Mouse (Mus musculus) telencephalon, adult 2 months (tissue): ENCODE measurements around the gene Atp6v1c2.

Experiments used
- DNase-seq: peaks from one replicate; pipeline ENCODE4 v3.0.0-alpha.2; 2011; ENCODE audit warnings: low read depth, low spot score

Atp6v1c2 gene

DNA sequence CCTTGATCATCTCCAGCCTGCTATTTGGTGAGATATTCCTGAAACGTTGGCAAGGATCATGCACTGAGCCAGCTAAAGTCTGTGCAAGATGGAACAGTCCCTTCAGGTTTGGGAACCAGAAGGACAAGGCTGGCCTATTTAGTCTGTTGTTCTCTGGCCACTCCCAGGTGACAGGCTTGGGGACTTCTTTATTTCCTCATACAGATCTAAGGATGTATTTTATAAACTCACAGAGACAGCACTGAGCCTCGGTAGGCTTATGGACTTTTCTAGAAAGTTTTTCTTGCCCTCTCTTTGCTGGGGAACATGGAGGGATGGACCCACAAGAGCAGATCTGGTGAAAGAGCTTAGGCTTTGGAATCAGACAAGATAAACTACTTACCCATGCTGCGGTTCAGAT, at the start of gene Atp6v1c2:
TSS of gene Atp6v1c2 (minus strand) at position 101 of the 400 bp plus-strand sequence.
- no peak for DNase-seq

DNA sequence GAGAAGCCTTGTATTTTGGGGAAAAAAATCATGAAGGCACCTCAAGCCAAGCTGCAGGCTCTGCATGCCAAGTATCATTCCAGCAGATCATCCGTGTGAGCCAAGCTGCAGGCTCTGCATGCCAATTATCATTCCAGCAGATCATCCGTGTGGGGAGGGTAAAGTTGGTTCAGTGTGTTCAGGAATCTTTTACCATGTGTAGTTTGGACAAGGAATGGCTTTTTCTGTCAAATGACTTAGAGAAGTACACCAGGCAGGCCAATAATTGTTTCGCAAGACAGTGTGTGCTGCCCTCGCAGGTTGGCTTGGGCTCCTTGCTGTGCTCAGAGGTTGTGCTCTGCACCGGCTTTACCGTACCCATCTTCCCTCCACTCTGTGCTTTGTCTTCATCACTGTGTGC, 47.4 kb upstream of the Atp6v1c2 start:
- DNase-seq: no peak

- DNase-seq: no peak
Measured at GRCm38 (mm10) chr12:17375243-17375642, 46.1 kb upstream of the Atp6v1c2 start.

DNA sequence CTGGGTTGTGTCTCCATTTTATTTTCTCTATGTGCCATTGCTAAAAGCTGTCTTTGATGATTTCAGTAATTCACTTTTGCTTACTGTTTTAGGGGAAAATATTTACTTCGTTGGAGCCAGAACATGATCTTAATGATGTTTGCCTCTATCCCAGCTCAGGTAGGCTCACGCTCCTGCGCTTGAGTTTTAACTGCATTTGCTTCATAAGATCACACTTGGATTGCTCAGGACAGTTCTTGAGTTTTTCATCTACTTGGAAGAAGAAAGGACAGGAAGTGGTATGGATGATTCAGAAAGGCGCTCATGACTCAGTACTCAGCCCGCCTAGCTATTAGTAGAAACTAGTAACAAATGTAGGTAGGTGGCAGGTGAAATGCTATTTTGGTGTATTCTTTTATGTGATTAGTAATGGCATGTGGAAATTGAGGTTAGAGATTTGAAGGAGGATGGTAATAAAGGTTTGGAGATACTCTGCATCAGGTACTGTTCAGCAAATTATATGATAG, 44.4 kb upstream of the Atp6v1c2 start:
- no peak for DNase-seq

- DNase-seq: no peak
Measured at GRCm38 (mm10) chr12:17372696-17373095, 43.5 kb upstream of the Atp6v1c2 start.

DNA sequence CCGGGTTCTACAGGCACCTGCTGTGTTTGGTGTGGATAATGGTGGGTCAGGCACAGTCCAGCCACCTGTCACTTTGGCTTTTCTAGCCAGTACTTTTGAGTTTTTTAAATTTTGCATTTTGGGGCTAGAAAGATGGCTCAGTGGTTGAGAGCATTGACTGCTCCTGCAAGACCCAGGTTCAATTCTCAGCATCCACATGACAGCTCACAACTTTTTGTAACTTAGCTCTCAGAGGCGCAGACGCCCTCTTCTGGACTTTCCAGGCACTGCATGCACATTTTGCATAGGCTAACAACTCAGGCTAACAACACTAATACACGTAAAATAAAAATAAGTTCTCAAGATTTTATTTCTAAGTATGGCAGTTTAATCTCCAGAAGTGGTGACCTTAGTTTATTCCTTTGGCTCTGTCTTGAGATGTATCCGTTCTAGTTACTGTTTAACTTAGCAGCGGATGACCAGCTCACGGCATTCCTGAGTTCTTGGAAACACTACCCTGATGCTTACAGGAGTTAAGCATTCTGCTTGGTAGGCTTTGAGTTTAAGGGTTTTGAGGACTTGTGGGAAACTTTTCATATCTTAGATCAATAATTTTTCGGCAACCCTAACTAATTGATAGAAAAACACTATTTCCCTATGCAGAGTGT, 42.6 kb upstream of the Atp6v1c2 start:
- DNase-seq: no peak

- DNase-seq: no peak
Measured at GRCm38 (mm10) chr12:17369551-17370325, 40.6 kb upstream of the Atp6v1c2 start.

GRCm38 (mm10) chr12:17369111-17369510, 40.0 kb upstream of the Atp6v1c2 start:
- DNase-seq: no peak

DNA sequence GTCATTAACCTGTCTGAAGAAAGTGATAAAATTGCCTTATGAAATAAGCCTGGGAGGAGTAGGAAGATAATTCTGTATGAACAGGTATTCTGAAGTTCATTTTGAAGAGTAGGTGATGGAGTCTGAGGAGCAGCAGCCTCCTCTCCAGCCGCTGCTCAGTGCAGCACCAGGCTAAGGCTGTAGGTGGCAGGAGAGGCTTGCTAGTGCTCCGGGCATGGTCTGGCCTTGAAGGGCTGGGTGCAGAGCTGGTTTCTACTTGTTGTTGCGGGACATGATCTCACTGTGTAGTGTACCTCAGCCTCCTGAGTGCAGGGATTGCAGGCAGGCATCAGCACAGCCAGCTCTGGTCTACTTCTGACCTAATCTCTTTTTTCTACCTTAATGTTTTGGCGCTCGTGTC, 37.8 kb upstream of the Atp6v1c2 start:
- peak; percentile 16 for DNase-seq

DNA sequence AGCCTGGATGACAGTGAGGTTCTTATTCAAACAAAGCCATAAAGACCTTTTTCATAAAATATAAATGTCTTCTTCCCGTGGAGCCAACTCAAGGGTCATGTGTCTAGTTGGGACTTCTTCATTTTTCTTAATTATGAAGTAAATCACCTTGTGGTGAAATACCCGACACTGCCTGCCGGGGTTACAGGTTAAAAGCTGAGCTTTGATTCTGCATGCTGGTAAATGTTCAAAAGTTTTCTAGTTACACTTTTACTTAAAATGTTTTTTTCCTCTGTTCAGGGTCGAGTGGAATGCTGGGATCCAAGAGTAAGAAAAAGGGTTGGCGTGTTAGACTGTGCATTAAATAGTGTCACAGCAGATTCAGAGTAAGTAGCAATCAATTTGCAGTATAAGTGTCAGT, 33.2 kb upstream of the Atp6v1c2 start:
- DNase-seq: no peak

- no peak for DNase-seq
Measured at GRCm38 (mm10) chr12:17360650-17361049, 31.5 kb upstream of the Atp6v1c2 start.

GRCm38 (mm10) chr12:17360104-17360503, 30.9 kb upstream of the Atp6v1c2 start:
- no peak for DNase-seq

DNA sequence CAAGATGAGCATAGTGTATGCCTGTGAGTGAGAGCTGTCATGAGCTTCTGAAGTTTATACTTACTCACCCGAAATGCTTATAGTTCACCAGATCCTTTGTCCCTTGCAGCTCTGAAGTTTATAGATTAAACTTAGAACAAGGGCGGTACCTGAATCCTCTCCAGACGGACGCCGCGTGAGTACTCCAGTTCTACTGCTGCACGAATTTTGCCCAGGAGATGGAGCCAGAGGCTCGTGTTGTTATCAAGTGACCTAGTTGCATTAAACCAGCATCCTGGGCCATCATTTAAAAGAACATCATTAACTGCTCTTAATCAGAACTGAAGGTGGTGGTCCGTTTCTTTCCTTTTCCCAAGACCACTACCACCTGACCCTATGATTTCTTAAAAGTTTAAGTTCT, 29.8 kb upstream of the Atp6v1c2 start:
- DNase-seq: no peak

DNA sequence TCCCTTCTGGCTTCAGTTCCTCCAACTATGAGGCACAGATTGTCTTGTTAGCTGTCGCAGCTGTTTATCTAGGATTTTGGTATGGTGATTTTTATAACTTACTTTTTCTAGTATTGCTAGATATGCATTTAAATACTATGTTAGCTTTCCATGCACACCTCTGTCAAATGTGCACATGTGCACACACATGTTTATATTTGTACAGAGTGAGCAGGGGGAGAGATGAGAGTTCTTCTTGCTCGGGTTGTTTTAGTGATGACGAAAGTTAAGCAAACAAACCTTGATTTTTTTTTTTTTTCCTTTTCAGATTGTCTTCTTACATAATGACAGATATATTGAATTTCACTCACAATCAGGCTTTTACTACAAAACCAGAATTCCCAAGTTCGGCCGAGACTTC, 28.6 kb upstream of the Atp6v1c2 start:
- no peak for DNase-seq

- no peak for DNase-seq
Measured at GRCm38 (mm10) chr12:17356853-17357252, 27.7 kb upstream of the Atp6v1c2 start.

DNA sequence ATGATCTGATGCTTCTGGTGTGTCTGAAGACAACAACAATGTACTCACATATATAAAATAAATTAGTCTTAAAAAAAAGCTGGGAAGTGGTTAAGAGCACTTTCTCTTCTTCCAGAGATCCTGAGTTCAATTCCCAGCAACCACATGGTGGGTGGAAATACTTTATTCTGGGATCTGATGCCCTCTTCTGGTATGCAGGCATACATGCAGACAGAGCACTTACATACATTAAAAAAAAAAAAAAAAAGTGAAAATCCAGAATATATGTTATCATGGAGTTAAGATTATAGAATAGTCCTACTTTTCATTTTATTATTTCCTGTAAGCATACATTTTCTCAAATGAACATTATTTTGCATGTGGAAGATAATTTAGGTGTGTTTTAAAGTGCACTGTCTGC, 20.9 kb upstream of the Atp6v1c2 start:
- DNase-seq: no peak

GRCm38 (mm10) chr12:17348048-17349036, 19.2 kb upstream of the Atp6v1c2 start, which contains the start of gene Nol10:
Nol10 (plus strand) TSS chr12:17348458.
- DNase-seq: peak; percentile 87

DNA sequence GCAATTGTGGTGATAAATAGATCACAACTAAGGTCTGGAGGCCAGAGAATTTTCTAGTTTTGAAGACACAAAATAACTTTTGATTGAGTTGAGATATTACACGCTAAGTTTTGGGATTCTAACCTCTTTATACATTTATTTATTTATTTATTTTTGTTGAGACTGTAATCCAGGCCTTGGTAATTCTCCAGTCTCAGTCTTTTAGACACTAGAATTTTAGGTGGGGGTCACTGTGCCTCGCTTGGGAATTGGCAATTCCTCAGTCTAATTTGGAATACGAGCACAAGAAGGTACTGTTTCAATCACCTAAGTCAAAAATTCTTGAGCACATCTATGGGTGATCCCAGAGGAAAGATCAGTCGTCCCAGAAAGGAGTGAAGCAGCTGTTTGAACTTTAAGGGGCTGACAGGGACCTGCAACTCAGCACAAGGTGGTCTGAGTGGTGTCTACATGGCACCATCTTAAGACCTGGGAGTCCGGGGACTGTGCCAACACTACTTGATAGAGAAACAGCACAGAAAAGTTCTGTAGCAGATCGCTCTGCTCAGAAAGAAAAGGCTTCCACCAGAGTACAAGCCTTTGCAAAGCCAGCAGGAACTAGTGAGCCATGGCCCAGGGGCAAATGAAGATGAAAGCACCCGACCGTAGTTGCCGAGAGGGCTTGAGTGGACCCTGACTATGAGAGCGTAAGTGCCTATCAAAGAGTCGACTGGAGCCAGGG, 18.3 kb upstream of the Atp6v1c2 start:
- no peak for DNase-seq

DNA sequence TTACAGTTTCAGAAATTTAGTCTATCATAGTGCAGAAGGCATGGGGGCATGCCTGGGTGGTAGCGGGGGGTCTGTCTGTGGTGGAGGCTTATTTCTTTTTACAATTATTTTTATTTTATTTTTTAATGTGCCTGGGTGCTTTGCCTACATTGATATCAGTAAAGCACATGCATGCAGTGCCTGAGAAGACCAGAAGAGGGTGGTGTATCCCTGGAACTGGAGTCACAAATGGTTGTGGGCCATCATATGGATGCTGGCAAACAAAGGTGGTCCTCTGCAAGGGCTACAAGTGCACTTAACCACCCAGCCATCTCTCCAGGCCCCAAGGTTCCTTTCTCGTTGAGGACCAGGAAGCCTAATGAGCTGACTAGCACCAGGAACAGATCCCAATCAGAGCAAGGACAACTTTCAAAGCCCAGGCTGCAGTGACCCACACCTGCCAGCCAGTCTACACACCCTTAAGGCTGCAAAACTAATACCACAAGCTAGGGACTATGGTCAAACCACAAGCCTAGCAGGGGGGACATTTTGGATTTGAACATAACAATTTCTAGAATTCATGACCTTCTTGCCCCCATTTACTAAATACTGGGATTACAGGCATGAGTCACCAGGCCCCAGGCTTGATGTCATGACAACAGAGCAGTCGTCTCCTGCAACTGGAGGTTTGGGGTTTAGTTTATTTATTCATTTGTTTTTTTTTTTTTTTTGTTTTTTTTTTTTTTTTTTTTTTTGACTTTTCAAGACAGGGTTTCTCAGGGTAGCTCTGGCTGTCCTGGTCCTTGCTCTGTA, 10.2 kb upstream of the Atp6v1c2 start:
- DNase-seq: no peak

- DNase-seq: no peak
Measured at GRCm38 (mm10) chr12:17338338-17338737, 9.2 kb upstream of the Atp6v1c2 start.
